Mouse (Mus musculus): ENCODE data around the gene Vmn2r16.

The Vmn2r16 gene

DNA sequence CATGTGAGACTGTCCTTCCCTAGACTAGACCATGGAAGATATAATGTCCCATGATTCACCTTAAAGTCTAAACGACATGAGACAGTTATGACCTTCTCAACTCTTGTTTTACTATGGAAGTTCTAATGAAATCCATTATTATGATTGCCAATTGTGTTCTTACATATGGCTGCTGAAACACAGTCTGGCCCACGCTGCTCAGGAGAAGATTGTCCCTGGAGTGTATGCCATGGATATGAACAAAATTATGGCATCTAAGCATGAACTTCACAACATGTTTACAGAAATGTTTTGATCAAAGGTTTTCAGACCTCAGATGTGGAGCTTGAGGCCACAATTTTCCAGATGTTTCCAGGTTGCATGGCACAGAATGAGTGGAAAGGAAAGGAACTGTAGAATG is at the start of gene Vmn2r16:
Gene Vmn2r16 (plus strand): TSS at position 301 of the 400 bp plus-strand sequence.
- DNase-seq (ENCODE audit: extremely low spot score, low spot score), result no peak

GRCm38 (mm10) chr5:109294655-109295054 is 35.3 kb upstream of the Vmn2r16 start:
- DNase-seq (ENCODE audit: extremely low spot score, low spot score), result no peak

- DNase-seq (ENCODE audit: extremely low spot score, low spot score), result no peak
Measured at GRCm38 (mm10) chr5:109297544-109297943, 32.4 kb upstream of the Vmn2r16 start, which contains the start of gene Vmn2r15. Gene Vmn2r15, minus strand, starts transcription at chr5:109297644.

- DNase-seq (ENCODE audit: extremely low spot score, low spot score), result no peak
Measured at GRCm38 (mm10) chr5:109419388-109419787, 89.4 kb downstream of the Vmn2r16 start, which contains the start of gene Vmn2r17. Gene Vmn2r17, plus strand, starts transcription at chr5:109419688.
